Mouse (Mus musculus) heart, postnatal 25 days (tissue): ENCODE measurements around the gene AI854703. TPM values are rescaled to one million over a fixed set of nuclear protein-coding genes. Genes with fewer than 3 reads are reported as not detected.
A peak's percentile ranks its signal among the peaks of the same experiment; 100 is the strongest.

Experiments used
- DNase-seq: peaks from one replicate; pipeline ENCODE4 v3.0.0; 2022; ENCODE audit warnings: low spot score
- intact Hi-C: fragments of 180-260 bp; cut with DNase I; formaldehyde crosslinking; loops from one replicate; pipeline ENCODE4 v1.15.1; 2025
- total RNA-seq, 2 experiments: library from RNA; stranded (reverse); gene quantifications; 2 replicates each; pipeline ENCODE4 v1.2.3; 2021

Gene AI854703
- under 1 TPM; 0.14 to 0.23 TPM for total RNA-seq

DNA sequence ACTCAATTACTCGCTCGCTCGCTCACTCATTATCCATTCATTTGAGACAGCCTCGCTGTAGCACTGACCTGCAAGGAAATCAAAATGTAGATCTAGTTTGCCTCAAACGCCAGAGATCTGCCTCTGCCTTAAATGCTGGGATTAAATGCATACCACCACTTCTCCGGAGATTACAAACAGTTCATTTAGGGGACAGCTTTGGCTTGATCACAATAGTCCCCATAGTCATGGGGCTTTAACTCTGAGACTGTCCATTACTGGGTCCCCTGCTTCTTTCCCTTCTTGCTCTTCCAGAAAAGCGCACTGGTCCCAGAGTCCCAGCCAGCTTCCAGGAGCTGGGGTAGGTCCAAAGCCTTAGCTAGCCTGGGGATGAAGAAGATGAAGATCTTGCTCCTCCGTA lies at the start of gene AI854703:
AI854703 (plus strand) TSS at position 301 of the 400 bp plus-strand sequence.
- intact Hi-C loops = no loop called here
- no peak for DNase-seq

DNA sequence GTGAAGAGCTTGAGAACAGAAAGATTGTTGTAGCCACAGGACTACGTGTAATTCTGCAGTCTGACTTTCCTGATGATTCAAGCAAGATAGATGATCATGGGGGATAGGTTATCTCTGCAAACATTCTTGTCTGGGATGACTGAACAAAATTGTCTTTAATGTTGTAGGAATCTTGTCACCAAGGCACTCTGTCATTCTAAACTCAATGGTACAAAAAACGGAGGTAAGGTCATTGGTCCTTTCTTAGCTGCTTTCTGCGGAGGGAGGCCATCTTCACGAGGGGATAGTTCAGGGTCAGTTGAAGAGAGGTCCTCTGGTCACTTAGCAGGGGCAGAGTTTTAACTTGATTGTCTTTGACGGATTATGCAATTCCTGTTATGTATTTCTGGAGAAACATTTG lies 47.8 kb upstream of the AI854703 start:
- no peak for DNase-seq
- intact Hi-C loops = loop anchor here (2.0 kb wide), 1 partner anchor 30 kb away; no protein-coding TSS in a partner anchor

DNA sequence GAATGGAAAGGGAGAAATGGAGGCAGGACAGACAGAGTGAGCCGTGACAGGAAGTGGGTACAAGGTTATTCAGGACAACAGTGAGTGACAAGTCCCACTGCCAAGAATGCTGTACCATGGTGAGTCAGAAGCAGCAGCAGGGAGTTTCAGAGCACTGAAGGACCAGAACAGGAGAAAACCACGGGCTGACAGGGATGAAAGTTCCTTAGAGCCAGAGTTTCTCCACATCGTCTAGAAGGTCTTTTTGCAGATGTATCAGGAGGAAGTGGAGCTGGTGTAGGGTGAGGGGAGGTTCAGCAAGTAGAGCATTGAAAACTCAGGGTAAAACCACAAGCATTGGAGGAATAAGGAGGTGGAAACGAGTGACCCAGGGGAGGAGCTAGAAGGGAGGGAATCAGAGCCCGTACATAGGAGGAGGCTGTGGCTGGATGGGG lies 47.3 kb upstream of the AI854703 start:
- intact Hi-C loops = loop anchor here (2.0 kb wide), 1 partner anchor 30 kb away; no protein-coding TSS in a partner anchor
- DNase-seq = no peak

DNA sequence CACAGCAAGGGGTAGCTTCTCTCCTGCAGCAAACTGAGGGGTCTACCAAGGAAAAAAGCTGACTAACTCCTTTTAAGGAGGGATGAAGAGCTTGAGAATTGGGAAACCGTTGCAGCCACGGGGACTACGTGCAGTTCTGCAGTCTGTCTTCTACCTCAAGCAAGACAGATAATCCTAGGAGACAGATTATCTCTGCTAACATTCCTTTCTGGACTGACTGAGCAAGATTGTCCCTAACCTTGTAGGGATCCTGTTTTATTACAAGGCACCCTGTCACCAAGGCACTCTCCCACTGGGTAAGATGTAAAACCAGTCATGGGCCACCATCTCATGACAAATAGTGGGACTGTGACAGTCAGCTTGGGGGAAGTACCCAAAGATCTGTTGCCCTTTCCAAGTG lies 45.3 kb upstream of the AI854703 start:
- no peak for DNase-seq
- intact Hi-C loops = loop anchor here (5.0 kb wide), 1 partner anchor 191 kb away; the partner anchor contains the start of gene Gimap3

DNA sequence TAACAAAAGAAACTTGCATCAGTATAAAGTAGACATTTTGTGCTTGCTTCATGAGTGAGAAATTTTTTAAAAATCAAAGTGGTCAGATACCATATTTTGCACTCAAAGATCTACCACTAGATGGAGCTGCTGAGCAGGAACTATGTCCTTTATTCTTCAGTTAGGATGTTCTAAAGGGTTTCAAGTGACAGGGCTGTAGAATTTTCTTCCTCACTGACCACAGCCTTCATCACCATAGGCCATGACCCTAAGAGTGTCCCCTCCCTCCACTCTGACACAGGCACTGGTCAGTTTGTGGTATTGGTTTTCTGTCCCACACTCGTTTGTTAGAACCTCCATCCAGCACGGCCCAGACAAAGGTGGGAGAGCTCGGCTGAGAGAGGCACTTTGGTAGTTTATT lies 44.5 kb upstream of the AI854703 start:
- intact Hi-C loops = loop anchor here (1.0 to 5.0 kb wide), 2 partner anchors 60 to 190 kb away; partner anchors contain the start of gene Gimap3
- no peak for DNase-seq

DNA sequence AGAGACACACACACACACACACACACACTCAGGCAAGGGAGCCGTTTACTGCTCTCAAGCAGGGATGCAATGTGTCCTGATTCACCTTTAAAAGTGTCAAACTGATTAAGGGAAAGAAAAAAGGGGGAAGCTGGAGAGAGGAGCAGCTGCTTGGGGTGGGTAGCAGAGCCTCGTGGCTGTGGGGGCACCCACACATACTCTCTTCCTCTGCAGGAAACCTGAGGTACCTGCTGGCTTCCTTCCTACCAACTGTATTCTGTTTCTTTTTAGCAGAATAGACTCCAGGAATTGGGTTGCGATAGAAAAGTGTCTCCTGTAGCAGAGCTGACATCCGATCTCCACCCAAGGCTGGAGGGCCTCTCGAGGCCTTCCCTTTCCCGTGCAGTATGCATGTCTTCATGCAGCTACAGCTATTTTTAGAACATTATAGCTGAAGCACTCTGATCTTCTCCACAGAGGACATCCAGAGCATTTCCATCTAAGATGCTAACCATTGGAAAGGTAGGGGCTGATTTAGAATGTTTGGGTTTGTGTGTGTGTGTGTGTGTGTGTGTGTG lies 37.3 kb upstream of the AI854703 start, which contains the start of gene Gm45021:
Gm45021 (plus strand) TSS at position 417 of the 557 bp plus-strand sequence.
- no peak for DNase-seq
- intact Hi-C loops = no loop called here

DNA sequence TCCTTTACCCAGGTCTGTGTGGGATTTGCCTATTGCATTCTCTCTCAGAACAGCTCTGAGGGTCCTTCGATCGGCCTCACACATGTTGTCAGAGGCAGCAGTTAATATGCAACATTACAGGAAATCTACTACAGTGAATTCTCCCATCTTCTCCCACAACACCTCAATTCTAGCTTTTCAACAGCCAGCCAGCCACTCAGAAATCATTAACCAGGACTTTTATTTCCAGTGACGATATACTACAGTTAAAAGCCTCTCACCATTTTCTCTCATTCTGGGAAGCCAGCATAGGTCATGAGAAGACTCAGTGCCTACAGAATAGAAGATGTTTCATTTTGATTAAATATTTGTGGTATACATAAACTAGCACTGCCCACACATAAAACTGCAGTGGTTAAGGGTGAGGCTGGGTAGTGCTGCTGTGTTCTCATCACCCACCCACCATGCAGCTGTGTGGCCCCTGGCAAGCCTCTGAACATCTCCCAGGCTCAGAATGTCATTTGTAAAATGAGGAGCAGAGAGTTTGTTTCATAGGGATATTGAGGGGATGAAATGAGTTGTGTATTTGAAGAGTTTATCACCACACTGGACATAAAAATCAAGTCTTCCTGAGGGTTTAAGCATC lies 35.2 kb upstream of the AI854703 start:
- no peak for DNase-seq
- intact Hi-C loops = no loop called here

DNA sequence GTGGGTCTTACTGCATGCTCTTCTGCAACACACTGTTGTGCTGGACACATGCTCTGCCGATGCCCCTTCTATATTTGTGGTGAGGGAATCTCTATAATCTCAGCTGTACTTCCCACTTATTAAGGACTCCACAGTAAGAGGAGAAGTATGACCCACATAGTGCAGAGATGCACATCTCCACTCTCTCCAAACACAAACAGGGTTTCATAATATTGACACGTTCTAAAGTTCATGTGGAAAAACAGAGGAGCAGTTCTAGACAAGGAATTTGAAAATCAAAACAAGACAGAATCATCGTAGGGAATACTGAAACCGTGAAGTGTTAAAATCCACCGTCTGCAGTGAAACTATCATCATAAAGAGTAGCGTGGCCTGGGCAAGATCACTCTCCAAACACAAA lies 34.7 kb upstream of the AI854703 start:
- intact Hi-C loops = no loop called here
- DNase-seq = no peak

DNA sequence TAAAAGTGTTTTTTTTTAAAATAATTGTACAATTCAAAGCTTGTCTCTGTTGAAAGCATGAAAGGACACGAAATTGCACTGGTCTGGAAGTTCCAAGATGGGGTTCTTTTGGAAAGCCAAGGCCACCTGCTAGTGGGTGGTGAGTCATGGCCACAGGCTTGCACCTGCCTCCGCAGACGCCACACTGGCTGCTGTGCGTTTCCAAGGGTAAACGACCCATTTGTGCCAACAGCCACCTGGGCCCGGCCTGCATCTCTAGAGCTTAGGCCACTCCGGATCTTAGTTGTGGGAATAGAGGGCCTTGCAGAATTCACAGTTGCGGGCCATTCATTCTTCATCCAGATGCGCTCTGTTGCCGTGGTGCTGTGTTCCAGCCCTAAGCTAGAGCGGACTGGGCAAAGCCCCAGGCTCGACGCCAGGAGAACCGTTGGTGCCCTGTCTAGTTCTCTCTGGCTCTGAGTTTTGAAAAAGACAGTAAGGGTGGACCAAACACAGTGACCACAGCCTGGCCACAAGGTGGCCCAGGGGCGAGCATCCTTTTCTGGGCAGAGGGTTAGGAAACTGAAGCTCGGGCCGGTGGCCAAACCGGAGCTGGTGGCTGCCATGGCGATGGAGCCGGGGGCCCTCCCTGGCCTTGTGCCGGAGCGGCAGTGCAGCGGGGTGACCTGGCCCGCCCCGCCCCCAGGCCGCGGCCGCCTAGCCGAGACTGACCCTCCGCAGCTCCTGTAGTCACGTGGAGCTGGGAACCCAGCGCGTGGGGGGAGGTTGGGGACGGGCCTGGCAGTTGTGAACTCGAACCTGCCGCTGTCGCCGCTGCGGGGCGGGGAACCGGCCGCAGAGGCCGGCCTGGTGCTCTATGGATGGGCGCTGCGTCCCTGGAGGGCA lies 33.2 kb upstream of the AI854703 start, which contains the start of the genes Repin1 and Gm44965:
Repin1 (plus strand) TSS at position 726 of the 885 bp plus-strand sequence.
Gm44965 (plus strand) TSS at position 784 of the 885 bp plus-strand sequence.
- intact Hi-C loops = no loop called here
- DNase-seq = peak; percentile 87

DNA sequence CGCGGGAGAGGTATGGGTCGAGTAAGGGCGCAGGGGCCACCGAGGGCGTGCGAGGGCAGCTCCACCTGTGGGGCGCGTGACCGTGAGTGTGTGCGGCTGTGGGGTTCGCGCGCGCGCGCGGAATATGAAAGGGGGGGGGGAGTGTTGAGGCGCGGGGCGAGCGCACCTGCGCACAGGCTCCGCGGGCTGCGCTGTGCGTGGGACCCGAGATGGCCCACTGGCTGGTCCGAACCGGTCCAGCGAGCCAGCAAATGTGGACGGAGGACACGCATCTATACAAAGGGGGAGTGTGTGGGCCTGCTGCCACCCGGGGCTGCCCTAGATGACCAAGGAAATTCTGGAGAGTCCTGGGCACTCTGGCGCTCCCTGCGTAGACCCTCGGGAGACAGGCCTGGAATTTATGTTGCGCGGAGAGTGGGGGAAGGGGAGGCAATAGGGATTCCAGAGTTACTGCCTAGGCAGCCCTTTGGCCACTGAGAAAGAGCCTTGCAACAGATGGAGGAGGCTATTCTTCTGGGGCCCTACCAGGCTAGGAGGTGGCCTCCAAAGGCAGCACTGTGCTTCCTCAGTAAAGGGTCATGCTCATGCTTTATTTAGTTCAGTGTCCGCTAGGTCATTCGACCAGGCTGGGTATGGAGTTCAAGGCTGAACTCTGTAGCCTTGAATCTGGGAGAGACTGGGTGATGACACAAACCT lies 32.4 kb upstream of the AI854703 start:
- intact Hi-C loops = no loop called here

DNA sequence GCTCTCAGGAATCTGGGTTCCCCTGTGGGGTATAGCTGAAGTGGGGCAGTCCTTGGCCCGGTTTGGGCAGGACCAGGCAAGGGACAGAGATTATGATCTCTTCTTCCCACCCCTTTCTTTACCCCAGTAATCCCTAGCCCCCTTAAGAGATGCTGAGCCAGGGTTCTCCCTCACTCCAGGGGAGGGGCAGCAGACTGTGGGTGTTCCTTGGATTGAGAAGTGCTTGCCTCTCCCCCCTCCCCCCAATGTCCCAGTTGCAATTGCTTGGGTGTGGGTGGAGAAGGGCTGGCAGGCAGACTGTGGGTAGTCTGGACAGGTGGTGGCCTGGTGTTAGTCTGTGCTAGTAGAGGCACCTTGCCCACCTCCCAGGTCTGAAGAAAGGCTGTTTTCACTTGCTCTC lies 31.3 kb upstream of the AI854703 start:
- intact Hi-C loops = no loop called here
- DNase-seq = no peak

More for the DNA sequence above, 32.4 kb upstream of the AI854703 start:
- no peak for DNase-seq

DNA sequence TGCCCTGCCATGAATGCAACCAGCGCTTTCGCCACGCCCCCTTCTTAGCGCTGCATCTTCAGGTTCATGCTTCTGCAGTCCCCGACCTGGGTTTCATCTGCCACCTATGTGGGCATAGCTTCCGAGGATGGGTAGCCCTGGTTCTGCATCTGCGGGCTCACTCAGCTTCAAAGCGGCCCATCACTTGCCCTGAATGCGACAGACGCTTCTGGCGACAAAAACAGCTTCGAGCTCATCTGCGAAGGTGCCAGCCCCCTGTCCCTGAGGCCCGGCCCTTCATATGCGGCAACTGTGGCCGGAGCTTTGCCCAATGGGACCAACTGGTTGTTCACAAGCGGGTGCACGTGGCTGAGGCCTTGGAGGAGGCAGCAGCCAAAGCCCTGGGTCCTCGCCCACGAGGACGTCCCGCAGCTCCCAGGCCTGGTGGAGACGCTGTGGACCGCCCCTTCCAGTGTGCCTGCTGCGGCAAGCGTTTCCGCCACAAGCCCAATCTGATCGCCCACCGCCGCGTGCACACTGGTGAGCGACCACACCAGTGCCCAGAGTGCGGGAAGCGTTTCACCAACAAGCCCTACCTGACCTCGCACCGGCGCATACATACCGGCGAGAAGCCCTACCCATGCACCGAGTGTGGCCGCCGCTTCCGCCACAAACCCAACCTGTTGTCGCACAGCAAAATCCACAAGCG lies 29.9 kb upstream of the AI854703 start:
- no peak for DNase-seq
- intact Hi-C loops = no loop called here

DNA sequence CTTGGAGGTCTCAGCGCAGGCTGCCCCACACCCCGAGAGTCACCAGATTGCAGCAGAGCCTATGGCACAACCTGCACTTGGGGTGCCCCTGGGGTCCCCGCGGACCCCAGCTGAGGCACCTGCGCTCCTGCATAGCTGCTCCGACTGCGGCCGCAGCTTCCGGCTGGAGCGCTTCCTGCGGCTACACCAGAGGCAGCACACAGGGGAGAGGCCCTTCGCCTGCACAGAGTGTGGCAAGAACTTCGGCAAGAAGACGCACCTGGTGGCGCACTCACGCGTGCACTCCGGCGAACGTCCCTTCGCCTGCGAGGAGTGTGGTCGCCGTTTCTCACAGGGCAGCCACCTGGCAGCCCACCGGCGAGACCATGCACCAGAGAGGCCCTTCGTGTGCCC lies 29.3 kb upstream of the AI854703 start:
- intact Hi-C loops = no loop called here
- no peak for DNase-seq

DNA sequence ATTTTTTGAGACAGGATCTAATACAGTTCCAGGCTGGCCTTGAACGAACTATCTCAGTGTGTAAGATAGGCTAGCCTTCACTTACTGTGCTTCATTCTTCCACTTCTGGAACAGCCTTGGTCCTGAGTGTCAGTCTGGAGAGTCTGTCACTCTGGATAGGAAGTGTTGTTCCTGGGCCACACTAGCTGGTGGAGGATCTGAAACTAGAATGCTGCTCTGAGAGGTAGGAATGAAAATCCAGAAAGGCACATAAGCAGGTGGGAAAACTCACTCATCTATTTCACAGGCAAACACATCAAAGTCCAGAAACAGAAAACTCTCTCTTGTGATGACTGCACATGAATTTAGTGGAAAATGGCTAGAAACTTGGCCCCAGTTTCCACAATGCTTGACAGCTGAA lies 26.0 kb upstream of the AI854703 start:
- no peak for DNase-seq
- intact Hi-C loops = no loop called here

DNA sequence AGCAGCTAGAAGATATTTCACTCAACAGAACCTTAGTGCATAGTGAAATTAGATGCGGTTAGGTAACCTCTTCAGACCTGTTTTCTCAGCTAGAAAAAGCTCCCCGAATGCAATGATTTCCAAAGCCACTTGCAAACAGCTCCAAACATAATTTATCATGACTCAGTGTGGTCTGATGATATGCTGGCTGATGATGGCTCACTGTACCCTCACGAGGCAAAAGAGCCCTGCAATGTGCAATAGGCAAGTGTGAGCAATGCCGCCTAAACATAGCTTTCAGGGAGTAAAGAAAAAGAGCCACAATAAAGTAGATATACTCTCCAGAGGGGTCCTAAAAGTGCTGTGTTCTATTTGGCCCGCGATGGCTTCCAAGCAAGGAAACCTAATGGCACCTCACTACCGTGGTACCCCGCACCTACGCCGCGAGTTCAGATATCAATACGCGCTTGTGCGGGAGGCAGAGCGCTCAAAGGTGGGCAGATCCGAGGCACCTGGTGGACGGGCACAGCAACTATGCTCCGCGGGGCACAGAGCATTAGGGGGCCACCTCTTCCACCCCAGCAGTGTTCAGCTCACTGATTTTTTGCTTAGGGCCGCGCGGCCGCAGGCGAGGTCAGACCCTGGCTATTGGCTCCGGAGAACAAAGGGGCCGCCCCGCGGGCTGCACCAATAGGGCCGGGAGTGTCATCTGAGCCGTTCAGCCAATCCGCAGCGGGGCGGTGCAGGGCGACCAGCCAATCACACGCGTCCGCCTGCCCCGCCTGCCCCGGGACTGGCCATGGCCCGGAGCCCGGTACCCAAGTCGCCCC lies 25.1 kb upstream of the AI854703 start, which contains the start of gene Zfp775:
Zfp775 (plus strand) TSS at position 793 of the 809 bp plus-strand sequence.
- peak; percentile 95 for DNase-seq
- intact Hi-C loops = no loop called here

DNA sequence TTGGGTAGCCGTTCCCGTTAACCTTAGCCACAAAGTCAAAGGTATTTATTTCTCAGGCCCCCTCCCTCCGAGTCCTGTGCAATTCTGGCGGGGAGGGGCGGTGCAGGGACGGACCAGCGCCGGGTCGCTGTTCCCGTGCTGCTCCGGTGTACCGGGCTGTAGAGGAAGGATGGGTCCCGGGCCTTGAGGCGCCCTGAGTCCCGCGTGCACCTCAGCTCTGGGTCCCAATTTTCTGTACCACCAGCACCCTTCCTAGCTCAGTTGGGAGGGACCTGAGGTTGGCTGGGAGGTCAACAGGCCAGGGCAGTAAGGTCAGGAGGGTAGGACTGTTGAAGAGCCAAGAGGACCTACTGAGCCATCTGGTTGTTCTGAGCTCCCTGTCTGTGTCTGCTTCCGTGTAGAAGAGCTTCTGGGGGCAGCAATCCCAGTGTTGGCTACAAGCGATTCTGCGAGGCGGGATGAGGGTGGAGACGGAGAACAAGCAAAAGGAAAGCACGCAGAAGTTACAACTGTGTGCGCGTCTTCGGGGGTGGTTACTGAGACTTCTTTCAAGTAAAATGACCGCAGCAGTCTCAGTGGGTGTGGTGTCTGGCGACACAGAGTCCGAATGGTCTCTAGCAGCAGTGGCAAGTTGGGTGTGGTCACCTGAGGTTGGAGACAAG lies 24.4 kb upstream of the AI854703 start:
- DNase-seq = peak; percentile 27
- intact Hi-C loops = no loop called here

DNA sequence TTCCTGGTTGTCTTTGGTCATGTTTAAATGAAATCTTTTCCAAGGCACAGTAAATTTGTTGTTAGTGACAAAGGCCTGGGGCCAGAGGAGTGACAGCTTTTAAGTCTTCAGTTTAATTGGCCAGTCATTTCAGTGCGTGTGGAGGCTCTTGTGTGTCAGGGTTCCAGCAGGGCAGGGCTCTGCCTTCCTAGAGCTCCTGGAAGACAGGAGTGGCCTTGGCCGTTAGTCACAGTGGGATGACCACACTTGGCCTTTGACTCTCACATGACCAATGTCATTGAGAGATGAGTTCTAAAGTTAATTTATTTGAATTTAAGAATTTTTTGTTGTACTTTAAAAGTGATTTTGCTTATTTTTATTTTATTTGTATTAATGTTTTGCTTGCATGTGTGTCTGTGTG lies 18.4 kb upstream of the AI854703 start:
- no peak for DNase-seq
- intact Hi-C loops = no loop called here

DNA sequence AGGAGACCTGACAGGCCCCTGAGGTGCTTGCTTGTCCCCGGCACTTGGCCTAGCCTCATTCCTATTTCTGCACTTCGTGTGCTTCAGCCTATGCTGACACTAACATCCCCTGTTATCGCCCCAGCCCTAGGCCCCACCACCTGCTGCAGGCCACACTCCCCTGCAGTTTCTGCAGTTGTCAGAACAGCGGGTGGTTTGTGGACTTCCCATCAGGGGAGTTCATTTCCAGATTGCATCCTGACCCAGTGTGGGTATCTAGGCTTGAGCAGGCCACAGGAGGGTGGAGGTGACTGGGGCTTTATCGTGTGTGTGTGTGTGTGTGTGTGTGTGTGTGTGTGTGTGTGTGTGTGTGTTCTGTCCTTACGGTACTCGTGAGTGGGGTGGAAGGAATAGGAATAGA lies 17.1 kb upstream of the AI854703 start:
- DNase-seq = no peak
- intact Hi-C loops = no loop called here
